Mouse (Mus musculus) urinary bladder, adult 18-20 months (tissue): ENCODE data around the gene Rab1b.

Source experiments
- DNase-seq, 2 experiments: peaks; one replicate each; pipeline ENCODE4 v3.0.0; 2022; ENCODE audit warnings: low spot score in 2 of 2, mixed read lengths in 2 of 2

The Rab1b gene

DNA sequence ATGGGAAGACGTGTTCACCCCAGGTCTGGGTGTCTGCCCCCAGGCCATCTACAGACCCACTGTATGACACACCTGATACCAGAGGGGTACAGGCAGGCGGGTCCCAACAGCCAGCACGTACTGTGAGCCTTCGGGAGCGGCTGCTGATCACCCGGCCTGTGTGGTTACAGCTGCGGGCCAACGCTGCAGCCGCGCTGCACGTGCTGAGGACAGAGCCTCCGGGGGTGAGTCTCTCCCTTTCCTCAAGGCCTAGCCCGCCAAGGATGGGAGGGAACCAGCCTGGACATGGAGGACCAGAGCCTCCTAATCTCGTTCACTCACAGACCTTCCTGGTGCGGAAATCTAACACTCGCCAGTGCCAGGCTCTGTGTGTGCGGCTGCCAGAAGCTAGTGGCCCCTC, 55.8 kb downstream of the Rab1b start:
- DNase-seq = no peak

DNA sequence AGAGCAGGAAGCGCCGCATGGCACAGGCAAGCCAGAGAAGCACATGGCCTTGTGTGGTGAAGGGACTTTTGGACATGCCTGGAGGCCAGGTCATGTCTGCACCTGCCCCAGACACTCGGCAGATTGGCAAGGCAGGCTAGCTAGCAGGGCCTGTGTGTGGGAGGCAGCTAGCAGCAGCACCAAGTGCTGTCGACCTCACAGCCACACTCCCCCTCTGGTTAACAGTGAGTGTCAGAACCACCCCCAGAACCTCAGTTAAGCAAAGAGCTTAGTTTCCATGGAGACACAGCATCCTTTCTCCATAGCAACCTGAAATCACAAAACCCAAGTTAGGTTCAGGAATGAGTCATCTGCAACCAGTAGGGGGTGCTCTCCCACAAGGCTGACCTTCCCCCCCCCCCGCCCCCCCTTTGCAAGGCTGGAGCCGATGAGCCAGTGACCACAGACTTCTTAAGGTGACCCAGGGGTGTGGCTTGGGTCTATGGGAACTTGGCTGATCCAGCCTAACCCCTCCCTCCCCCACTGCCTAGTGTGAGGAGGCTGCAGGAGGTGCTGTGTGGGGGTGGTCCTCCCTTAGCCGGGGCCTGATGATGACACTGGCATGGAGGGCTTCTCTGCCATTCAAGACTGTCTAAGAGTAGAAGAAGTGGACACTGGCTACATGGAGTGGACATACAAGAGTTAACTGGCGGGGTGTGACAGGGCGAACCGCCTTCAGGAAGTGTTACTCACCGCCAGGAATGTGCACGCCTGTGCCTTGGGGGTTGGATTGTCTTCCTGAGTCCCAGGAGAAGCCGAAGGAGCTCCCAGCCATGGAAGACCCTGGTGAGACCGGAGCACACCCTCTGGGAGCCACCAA, 56.6 kb downstream of the Rab1b start, which contains the start of gene Rin1:
Rin1 (plus strand) TSS at position 435 of the 859 bp plus-strand sequence.
- DNase-seq = peak; percentile 60 to 83

DNA sequence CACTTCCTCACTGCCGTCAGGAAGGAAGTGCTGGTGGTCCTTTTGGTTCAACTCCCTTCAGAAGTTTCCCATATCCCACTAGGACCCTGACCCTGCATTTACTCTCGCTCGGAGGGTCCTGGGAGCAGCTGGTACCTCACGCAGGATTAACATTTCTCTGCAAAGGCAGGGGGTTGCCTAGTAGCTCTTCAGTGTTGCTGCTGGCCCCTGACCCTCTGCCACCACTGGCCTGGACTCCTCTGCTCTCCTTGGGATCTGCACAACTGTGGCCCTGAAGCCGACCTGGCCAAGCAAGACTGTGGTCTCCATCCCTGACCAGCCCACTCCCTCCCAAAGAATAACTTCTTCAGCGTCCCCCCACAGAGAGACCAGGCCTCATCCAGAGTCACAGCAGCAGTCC, 57.5 kb downstream of the Rab1b start:
- DNase-seq = no peak
